Mouse (Mus musculus) kidney, embryonic 15.5 days (tissue): ENCODE results near the gene Cdca8. TPM values are rescaled to one million over a fixed set of nuclear protein-coding genes. Genes with fewer than 3 reads are reported as not detected.

ENCODE experiments used
- ATAC-seq: fragments of 200-750 bp; cut with Nextera tagmentation; replicated peaks from 2 replicates; pipeline ENCODE4 v1.8.0; 2017; ENCODE audit warnings: moderate TSS enrichment; ENCODE audit not compliant: low FRiP score
- H3K27ac ChIP-seq: fragments of 300-500 bp; sonication (generic); 2 replicates; pipeline ENCODE4 v1.5.1; 2015; ENCODE audit warnings: mild to moderate bottlenecking, inconsistent platforms
- H3K27me3 ChIP-seq: fragments of 300-500 bp; sonication (generic); 2 replicates; pipeline ENCODE4 v1.6.1; 2015; ENCODE audit warnings: inconsistent platforms
- H3K36me3 ChIP-seq: fragments of 300-500 bp; sonication (generic); 2 replicates; pipeline ENCODE4 v1.6.1; 2015; ENCODE audit warnings: inconsistent platforms
- H3K4me1 ChIP-seq: fragments of 300-500 bp; sonication (generic); 2 replicates; pipeline ENCODE4 v1.6.1; 2015; ENCODE audit warnings: inconsistent platforms
- H3K4me2 ChIP-seq: fragments of 300-500 bp; sonication (generic); 2 replicates; pipeline ENCODE4 v1.6.1; 2015; ENCODE audit warnings: moderate library complexity, mild to moderate bottlenecking, inconsistent platforms
- H3K4me3 ChIP-seq: fragments of 300-500 bp; sonication (generic); replicated peaks from 2 replicates; pipeline ENCODE4 v1.5.1; 2015; ENCODE audit warnings: mild to moderate bottlenecking, inconsistent platforms
- H3K9ac ChIP-seq: fragments of 300-500 bp; sonication (generic); 2 replicates; pipeline ENCODE4 v1.6.1; 2015; ENCODE audit warnings: mild to moderate bottlenecking, inconsistent platforms
- H3K9me3 ChIP-seq: fragments of 300-500 bp; sonication (generic); replicated peaks from 2 replicates; pipeline ENCODE4 v1.6.1; 2016; ENCODE audit warnings: inconsistent platforms
- WGBS: fragments of 180-500 bp; shearing (Covaris S2); methylation state at CpG from one replicate; pipeline ENCODE4 v1.1.7; 2015; ENCODE audit warnings: mixed read lengths; 5-methylcytosine and 5-hydroxymethylcytosine counted together
- polyA plus RNA-seq: library from polyadenylated mRNA; unstranded; fragments of >200 nt; fragmentation: Nextera tagmentation; extraction: Ambion mirVana; gene quantifications from 2 replicates; pipeline ENCODE4 v1.2.1, GENCODE M21; 2015

Gene Cdca8
- polyA plus RNA-seq, 1 experiment from 2014 or later: 151 TPM

DNA sequence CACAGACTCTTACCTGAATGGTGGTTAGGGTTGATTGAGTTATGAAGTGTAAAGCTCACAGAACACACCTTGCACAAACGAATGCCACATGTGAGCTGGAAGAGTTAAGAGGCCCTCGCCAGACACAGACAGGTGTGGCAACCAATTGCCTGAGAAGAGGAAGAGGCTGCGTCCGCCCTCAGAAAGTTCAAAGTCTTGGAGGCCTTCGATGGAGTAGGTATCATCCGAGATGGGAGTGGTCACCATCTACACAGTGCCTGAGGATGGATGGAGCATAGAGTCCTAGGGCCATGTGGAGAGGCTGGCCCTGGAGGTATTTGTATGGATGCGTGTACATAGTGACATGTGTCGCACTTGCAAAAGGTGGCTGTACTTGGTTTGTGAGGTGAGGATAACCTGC, 32.0 kb upstream of the Cdca8 start:
- H3K4me1 ChIP-seq: no peaks in the 10 kb centered on the region
- no peaks in the 10 kb centered on the region for H3K36me3 ChIP-seq
- no peak overlapping the region for H3K27ac ChIP-seq
- ATAC-seq: no peak
- WGBS: 85% methylated on average over 8 of the region's 8 CpGs
- no peak overlapping the region for H3K4me2 ChIP-seq
- H3K4me3 ChIP-seq: no peak overlapping the region
- H3K27me3 ChIP-seq: peaks cover 17% of the 10 kb centered on the region
- no peaks in the 10 kb centered on the region for H3K9me3 ChIP-seq
- H3K9ac ChIP-seq: no peak overlapping the region

DNA sequence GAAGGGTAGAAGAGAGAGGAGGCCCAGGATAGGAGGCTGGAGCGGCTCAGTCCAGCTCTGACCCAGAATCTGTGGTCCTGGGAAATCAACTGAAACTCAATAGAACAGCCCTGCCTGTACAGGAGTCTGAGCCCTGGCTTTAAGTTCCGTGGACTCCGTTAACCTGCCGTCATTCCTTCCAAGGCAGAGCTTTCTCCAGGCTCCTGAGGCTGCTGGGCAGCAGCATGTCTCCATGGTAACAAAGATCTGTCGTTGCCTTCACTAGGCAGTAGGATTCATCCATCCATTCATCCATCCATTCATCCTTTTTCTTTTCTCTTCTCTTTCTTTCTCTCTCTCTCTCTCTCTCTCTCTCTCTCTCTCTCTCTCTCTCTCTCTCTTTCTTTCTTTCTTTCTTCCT, 31.6 kb upstream of the Cdca8 start:
- Histone ChIP-seq H3K27ac (no peak overlapping the region), H3K36me3 (no peaks in the 10 kb centered on the region), H3K4me2 (no peak overlapping the region), H3K4me1 (no peaks in the 10 kb centered on the region), H3K9me3 (no peaks in the 10 kb centered on the region), H3K4me3 (no peak overlapping the region), H3K27me3 (peaks cover 17% of the 10 kb centered on the region), H3K9ac (no peak overlapping the region)
- ATAC-seq: no peak
- 51% methylated on average over 5 of the region's 5 CpGs for WGBS

DNA sequence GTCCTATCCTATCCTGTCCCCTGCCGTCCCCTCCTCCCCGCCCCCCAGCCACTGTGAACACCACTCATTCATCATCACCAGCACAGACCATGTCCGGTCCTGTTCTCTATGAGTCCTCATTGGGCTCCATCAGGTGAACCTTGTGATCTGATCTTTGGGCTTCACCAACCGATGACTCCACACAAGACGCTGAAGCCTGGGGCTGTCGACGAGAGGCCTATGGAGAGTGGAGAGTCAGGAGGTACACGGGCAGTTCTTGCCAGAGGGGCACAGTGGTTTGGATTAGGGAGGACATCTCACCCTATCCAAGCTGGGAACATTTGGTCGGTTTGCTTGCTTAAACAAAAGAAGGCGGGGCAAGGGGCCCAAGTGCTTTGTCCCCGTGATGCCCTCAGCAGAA, 31.1 kb upstream of the Cdca8 start:
- H3K4me1 ChIP-seq: peaks cover 2% of the 10 kb centered on the region
- H3K27me3 ChIP-seq: peaks cover 17% of the 10 kb centered on the region
- H3K27ac ChIP-seq: no peak overlapping the region
- no peak overlapping the region for H3K4me3 ChIP-seq
- H3K36me3 ChIP-seq: no peaks in the 10 kb centered on the region
- no peak overlapping the region for H3K4me2 ChIP-seq
- 70% methylated on average over 11 of the region's 11 CpGs for WGBS
- H3K9me3 ChIP-seq: no peaks in the 10 kb centered on the region
- no peak for ATAC-seq
- H3K9ac ChIP-seq: no peak overlapping the region

DNA sequence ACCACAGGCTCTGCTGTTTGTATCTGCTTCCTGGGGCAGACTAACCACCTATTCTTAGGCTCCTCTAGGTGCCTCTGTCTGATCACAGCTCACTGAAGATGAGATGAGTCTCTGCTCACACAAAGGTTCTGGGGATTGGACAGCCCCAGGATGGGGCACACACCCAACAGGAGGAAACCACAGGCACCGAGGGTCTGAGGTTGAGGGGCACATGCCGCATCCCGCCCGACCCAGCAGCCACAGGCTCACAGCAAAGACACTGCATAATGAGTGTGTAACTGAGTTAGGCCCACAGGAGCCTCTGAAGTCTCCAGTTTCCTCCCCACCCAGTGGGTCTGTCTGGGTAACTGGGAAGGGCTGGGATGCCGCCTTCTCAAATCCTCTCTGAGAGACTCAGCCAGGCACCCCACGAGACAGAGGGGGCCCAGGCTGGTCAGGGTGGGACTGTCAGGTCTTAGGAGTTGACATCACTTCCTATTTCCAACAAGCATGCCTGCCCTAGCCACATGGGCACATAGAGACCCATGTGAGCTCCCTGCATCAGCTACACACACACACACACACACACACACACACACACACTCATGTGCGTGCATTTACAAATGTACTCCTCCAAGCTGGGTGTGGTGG, 30.2 kb upstream of the Cdca8 start:
- ATAC-seq: no peak
- Histone ChIP-seq H3K27me3 (peaks cover 17% of the 10 kb centered on the region), H3K9me3 (no peaks in the 10 kb centered on the region), H3K36me3 (no peaks in the 10 kb centered on the region), H3K27ac (no peak overlapping the region), H3K9ac (no peak overlapping the region), H3K4me3 (no peak overlapping the region), H3K4me2 (no peak overlapping the region), H3K4me1 (peaks cover 6% of the 10 kb centered on the region)
- 80% methylated on average over 7 of the region's 7 CpGs for WGBS

DNA sequence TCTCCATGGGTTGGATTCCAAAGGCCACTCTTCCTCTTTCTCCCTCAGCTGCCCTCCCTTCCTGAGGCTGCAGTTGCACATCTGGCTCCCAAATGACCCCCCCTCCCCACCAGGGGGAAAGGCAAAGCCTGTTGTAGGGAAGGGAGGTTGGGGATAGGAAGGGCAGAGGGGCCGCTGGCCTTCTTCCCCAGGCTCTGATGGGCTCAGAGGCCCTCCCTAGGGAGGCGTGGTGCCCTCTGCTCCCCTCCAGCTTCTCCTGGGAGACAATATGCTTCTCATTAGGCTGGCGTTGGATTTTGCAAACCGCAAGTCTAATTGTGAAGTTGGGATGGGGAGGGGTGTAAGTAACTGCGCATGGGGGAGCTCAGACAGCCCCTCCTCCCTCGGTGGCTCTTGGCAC, 29.6 kb upstream of the Cdca8 start:
- no peak overlapping the region for H3K4me2 ChIP-seq
- WGBS: 56% methylated on average over 6 of the region's 6 CpGs
- no peak for ATAC-seq

DNA sequence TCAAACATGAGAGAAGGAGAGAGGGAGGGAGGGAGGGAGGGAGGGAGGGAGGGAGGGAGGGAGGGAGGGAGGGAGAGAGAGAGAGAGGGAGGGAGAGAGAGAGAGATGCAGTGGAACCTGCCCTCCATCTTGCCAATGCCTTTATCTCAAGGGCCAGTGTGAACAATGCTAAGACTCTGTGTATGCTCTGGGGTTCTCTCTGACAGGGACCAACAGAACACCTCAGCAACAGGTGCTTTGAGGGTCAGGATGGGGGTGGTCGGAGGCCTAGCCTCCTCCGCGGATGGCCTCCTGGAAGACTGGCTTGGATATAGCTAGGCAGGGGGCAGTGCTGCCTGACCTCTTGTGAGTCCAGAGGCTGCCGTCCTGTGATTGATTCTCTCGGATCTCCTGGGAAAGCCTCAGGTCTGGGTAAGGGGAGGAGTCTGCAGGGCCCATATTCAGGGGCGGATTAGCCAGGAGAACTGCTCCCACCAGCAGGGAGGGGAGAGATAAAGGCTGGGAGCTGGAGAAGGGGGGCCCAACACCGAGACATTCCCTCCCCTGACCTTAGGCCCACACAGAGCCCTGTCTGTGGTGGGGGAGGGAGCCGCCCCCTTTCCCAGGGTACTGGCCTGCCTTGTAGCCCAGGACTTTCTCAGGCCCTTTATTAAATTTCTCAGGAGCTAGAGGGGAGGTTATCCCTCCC, 25.9 kb upstream of the Cdca8 start:
- Histone ChIP-seq H3K4me1 (peaks cover 10% of the 10 kb centered on the region), H3K9ac (no peak overlapping the region), H3K4me3 (no peak overlapping the region), H3K27me3 (0 out of 2 replicates have a peak, but pooled peaks cover 8% of the 10 kb centered on the region), H3K4me2 (no peak overlapping the region), H3K36me3 (no peaks in the 10 kb centered on the region), H3K27ac (no peak overlapping the region), H3K9me3 (no peaks in the 10 kb centered on the region)
- ATAC-seq: peak; percentile 52
- WGBS: 17% methylated on average over 8 of the region's 8 CpGs

More for the DNA sequence above, 29.6 kb upstream of the Cdca8 start:
- Histone ChIP-seq H3K27ac (no peak overlapping the region), H3K36me3 (no peaks in the 10 kb centered on the region), H3K4me3 (no peak overlapping the region), H3K9ac (no peak overlapping the region), H3K4me1 (peaks cover 6% of the 10 kb centered on the region), H3K9me3 (no peaks in the 10 kb centered on the region), H3K27me3 (peaks cover 16% of the 10 kb centered on the region)

DNA sequence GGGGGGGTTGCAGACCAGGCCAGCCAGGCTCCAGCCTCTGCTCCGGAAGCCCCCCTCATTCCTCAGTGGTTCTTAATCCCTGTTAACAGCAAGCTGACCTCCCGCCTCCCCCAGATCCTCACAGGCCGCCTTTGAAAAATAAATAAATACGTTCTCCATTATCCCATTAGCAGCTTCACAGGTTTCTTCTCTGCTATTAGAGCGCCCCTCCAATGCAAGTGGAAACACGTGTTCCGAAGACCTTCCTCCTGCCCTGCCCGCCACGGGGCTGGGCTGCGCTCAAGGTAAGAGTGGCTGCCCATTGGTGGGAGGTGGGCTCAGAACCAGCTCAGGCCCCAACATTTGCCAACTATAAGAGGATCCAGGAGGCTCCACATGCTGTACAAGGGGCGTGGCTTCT, 23.5 kb upstream of the Cdca8 start:
- H3K4me2 ChIP-seq: no peak overlapping the region
- 0 out of 2 replicates have a peak, but pooled peaks cover 4% of the 10 kb centered on the region for H3K27me3 ChIP-seq
- H3K4me1 ChIP-seq: peaks cover 24% of the 10 kb centered on the region
- H3K27ac ChIP-seq: no peak overlapping the region
- H3K9me3 ChIP-seq: no peaks in the 10 kb centered on the region
- no peak; the same call in 1 of the 2 replicates for ATAC-seq
- H3K4me3 ChIP-seq: no peak overlapping the region
- H3K36me3 ChIP-seq: no peaks in the 10 kb centered on the region
- H3K9ac ChIP-seq: no peak overlapping the region
- WGBS: 52% methylated on average over 11 of the region's 11 CpGs

DNA sequence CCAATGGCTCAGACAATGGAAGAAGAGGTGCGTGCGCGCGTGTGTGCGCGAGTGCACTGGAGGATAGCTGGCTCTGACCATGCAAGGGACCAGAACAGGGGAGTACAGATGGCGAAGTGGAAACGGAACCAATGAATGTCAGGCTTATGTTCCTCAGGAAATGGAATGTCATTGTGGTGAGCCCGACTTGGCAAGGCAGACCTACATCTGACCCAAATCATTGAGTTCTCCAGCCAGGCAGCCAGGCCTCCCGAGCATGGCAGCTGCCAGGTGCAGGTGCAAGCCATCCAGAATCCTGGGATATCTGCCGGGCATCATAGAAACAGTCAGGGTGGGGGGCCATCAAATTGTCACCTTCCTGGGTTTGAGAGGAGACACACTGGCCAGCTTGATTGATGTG, 21.8 kb upstream of the Cdca8 start:
- Histone ChIP-seq H3K4me3 (no peak overlapping the region), H3K27ac (no peak overlapping the region), H3K36me3 (no peaks in the 10 kb centered on the region), H3K27me3 (0 out of 2 replicates have a peak, but pooled peaks cover 4% of the 10 kb centered on the region), H3K4me1 (peaks cover 24% of the 10 kb centered on the region), H3K9ac (no peak overlapping the region), H3K9me3 (no peaks in the 10 kb centered on the region), H3K4me2 (no peak overlapping the region)
- WGBS: 81% methylated on average over 11 of the region's 11 CpGs
- no peak for ATAC-seq

DNA sequence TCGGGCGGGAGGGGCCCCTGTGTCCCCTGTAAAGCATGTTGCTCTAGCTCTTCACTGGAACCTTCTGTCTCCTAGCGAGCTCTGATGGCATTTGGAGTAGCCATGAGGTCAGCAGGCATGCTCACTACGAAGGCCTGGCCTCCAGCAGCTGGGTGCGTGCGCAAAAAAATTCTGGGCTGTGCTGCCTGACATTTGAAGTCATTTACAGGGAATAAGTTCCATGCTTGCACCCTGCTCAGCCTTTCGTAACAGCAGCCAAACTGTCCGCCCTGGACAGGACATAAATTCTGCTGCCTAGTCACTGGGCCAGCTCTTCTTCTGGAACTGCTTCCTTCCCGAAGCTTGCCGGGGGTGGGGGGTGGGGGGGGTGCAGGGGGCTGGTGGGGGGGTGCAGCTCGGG, 20.0 kb upstream of the Cdca8 start:
- ATAC-seq: peak; percentile 67
- H3K4me2 ChIP-seq: no peak overlapping the region
- no peaks in the 10 kb centered on the region for H3K36me3 ChIP-seq
- H3K27me3 ChIP-seq: peaks cover 9% of the 10 kb centered on the region; the same call in 1 of the 2 replicates
- no peak overlapping the region for H3K9ac ChIP-seq
- H3K4me1 ChIP-seq: peaks cover 19% of the 10 kb centered on the region
- H3K9me3 ChIP-seq: no peaks in the 10 kb centered on the region
- peak overlapping the region; percentile 66 for H3K27ac ChIP-seq
- WGBS: 22% methylated on average over 11 of the region's 11 CpGs
- no peak overlapping the region for H3K4me3 ChIP-seq

DNA sequence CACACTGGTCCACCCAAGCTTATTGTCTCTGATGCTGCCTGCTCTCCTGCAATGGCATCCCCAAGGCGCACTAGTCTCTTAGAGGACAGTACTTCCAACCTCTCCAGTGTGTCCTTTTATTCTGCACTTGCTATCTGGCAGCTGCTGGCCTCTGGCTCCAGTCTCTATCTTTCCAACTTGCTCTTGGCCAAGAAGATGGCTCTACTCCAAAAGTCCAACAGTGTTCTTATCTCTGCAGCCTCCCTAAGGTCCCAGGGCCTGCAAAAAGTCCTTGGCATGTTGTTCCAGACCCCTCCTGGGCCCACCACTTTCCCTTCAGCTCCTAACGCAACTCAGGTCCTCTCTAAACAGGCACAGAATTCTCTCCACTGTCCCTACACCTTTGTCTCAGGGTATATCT, 18.2 kb upstream of the Cdca8 start:
- H3K9ac ChIP-seq: no peak overlapping the region
- H3K4me1 ChIP-seq: peaks cover 14% of the 10 kb centered on the region
- H3K36me3 ChIP-seq: no peaks in the 10 kb centered on the region
- H3K9me3 ChIP-seq: no peaks in the 10 kb centered on the region
- WGBS: 73% methylated on average over 2 of the region's 2 CpGs
- no peak overlapping the region for H3K27ac ChIP-seq
- no peak for ATAC-seq
- peaks cover 18% of the 10 kb centered on the region for H3K27me3 ChIP-seq
- no peak overlapping the region for H3K4me2 ChIP-seq
- no peak overlapping the region for H3K4me3 ChIP-seq

DNA sequence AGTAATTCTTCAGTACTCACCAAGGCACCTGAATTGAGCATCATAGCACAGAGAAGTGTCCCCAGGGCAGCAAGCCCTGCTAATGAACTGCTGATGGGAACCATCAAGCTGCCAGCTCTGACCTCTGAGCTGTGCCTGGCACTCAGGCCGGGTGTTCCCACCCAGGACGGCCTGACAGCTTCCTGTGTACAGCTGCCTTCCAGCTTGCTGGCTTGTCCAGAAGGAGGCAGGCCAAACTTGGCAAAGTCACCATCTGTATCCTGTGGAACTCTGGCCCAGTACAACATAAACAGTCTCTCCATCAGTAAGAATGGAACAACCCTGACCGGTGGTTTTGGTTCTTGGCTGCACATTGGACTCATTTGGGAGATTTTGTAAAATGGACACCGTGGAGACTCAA, 14.4 kb upstream of the Cdca8 start:
- H3K4me3 ChIP-seq: no peak overlapping the region
- H3K9ac ChIP-seq: no peak overlapping the region
- H3K4me2 ChIP-seq: no peak overlapping the region
- 53% methylated on average over 4 of the region's 4 CpGs for WGBS
- peaks cover 26% of the 10 kb centered on the region for H3K4me1 ChIP-seq
- H3K27me3 ChIP-seq: peaks cover 17% of the 10 kb centered on the region
- no peaks in the 10 kb centered on the region for H3K36me3 ChIP-seq
- no peak overlapping the region for H3K27ac ChIP-seq
- ATAC-seq: no peak
- no peaks in the 10 kb centered on the region for H3K9me3 ChIP-seq

DNA sequence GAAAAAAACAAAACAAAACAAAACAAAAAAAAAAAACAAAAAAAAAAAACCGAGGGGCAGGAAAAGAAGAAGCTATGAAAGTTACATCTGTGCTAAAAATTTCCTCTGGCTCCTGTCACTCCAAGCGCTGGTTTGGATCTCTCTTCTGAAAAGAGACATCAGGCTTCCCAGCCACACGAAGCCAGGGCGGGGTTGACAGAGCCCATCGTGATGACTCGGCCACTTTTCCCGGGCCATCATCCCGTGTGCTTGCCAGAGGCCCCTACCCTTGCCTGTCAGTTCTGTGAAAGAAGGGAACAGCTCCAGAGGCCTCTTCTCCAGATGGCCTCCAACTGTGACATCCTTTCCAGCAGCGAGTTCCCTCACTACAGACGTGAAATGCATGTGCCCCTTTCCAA, 11.9 kb upstream of the Cdca8 start:
- no peak overlapping the region for H3K4me3 ChIP-seq

More for the DNA sequence above, 11.9 kb upstream of the Cdca8 start:
- Histone ChIP-seq H3K9me3 (no peaks in the 10 kb centered on the region), H3K4me1 (peaks cover 25% of the 10 kb centered on the region), H3K27me3 (peaks cover 23% of the 10 kb centered on the region), H3K4me2 (peak overlapping the region; percentile 26), H3K27ac (no peak overlapping the region; the same call in 1 of the 2 replicates), H3K36me3 (no peaks in the 10 kb centered on the region), H3K9ac (no peak overlapping the region)
- 20% methylated on average over 10 of the region's 10 CpGs for WGBS
- no peak for ATAC-seq
